Mouse (Mus musculus): Measurements from ENCODE around the gene Olfr112. TPM values are rescaled to one million over a fixed set of nuclear protein-coding genes. Genes with fewer than 3 reads are reported as not detected.
"Not testable (repeated sequence)": the region's sequence is repeated elsewhere in the genome, so short reads cannot be mapped to it uniquely, and the experiment has no call there.

The Olfr112 gene
- polyA plus RNA-seq, 1 experiment from 2014 or later, result not detected

DNA sequence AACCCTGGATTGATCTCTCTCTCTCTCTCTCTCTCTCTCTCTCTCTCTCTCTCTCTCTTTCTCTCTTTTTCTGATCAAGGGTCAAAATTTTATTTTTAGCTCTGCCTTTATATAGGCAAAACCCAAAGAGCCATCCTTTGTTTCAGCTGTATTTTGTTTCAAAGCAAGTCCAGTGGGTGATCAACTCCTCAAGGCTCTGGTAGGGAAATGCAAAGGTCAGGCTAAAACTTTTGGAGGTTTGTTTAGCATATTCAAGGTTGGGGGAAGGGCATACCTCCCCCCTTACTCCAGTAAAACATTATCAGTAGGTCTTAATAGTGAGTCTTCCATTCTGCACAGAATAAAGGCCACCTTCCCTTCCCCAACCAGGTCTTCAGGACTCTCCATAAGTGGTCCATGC is 34.1 kb downstream of the Olfr112 start:
- no peak for ATAC-seq (replicated peaks; ENCODE audit: low FRiP score, low read depth)
- Histone ChIP-seq H3K27me3 (ENCODE audit: insufficient read depth, low read length) (no peaks in the 10 kb centered on the region), H3K4me3 (replicated peaks; ENCODE audit: low read depth, low read length) (no peak overlapping the region), H3K36me3 (ENCODE audit: insufficient read depth, low read length) (no peaks in the 10 kb centered on the region), H3K4me2 (ENCODE audit: low read length) (no peak overlapping the region), H3K4me1 (replicated peaks; ENCODE audit: insufficient read depth, low read length) (no peaks in the 10 kb centered on the region), H3K9me3 (replicated peaks; ENCODE audit: low read length) (no peaks in the 10 kb centered on the region), H3K27ac (no peak overlapping the region), H3K9ac (ENCODE audit: low read depth, low read length) (no peak overlapping the region)
- TF ChIP-seq CTCF (IDR thresholded peaks at IDR 0.05; ENCODE audit: low read depth), result no peak
- DNase-seq (ENCODE audit: low spot score), result no peak

DNA sequence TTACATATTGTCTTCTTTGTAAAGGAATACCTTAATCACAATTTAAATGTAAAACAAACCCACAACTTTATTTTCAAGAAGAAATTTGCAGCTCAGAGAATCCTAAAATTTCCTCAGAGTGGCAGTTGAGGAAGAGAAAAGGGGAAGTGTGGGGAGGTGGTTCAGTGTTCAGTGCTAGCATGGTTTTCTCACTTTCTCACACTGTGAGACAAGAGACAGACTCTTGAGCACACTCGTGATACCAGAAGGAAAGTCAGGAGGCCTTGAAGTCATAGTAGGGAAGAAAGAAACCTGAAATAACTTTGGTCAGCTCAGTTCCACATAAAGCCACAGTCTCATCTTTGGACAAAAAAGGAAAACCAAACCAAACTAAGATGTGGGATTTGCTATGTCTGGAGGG is 43.8 kb downstream of the Olfr112 start:
- H3K4me3 ChIP-seq (replicated peaks; ENCODE audit: low read depth, low read length); H3K4me1 ChIP-seq (replicated peaks; ENCODE audit: insufficient read depth, low read length); H3K9ac ChIP-seq (ENCODE audit: low read depth, low read length); H3K36me3 ChIP-seq (ENCODE audit: insufficient read depth, low read length); H3K4me2 ChIP-seq (ENCODE audit: low read length); ATAC-seq (replicated peaks; ENCODE audit: low FRiP score, low read depth); H3K27me3 ChIP-seq (ENCODE audit: insufficient read depth, low read length); DNase-seq (ENCODE audit: low spot score); H3K27ac ChIP-seq; H3K9me3 ChIP-seq (replicated peaks; ENCODE audit: low read length): not testable (repeated sequence)
- 69% methylated on average over 1 of the region's 1 CpGs for WGBS

DNA sequence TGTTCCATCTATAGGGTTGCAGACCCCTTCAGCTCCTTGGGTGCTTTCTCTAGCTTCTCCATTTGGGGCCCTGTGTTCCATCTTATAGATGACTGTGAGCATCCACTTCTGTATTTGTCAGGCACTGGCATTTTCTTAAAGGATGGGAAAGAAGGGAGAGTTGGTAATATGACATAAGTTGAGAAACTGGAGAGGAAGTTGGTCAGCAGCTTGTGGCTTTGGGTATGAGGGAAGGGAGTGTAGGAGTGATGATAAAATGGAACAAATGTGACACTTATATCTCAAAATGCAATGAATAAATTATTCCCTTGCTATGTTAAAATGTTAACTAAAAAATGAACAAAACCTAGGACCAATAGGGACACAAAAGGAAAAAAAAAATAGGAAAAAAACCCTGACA is 44.6 kb downstream of the Olfr112 start:
- not testable (repeated sequence) for H3K9me3 ChIP-seq (replicated peaks; ENCODE audit: low read length); H3K4me2 ChIP-seq (ENCODE audit: low read length); H3K36me3 ChIP-seq (ENCODE audit: insufficient read depth, low read length); H3K27ac ChIP-seq; ATAC-seq (replicated peaks; ENCODE audit: low FRiP score, low read depth); DNase-seq (ENCODE audit: low spot score); H3K9ac ChIP-seq (ENCODE audit: low read depth, low read length); H3K4me3 ChIP-seq (replicated peaks; ENCODE audit: low read depth, low read length); H3K27me3 ChIP-seq (ENCODE audit: insufficient read depth, low read length); H3K4me1 ChIP-seq (replicated peaks; ENCODE audit: insufficient read depth, low read length)

Other genes with a start within 250 kb of the Olfr112 start
- not detected in 2 replicates for gene Olfr103, start 229.8 kb downstream of the Olfr112 start, polyA plus RNA-seq (2015; fragmentation: Nextera tagmentation; extraction: Ambion mirVana)
- gene Olfr104-ps, start 209.9 kb downstream of the Olfr112 start, polyA plus RNA-seq (2015; fragmentation: Nextera tagmentation; extraction: Ambion mirVana), result not detected in 2 replicates
- not detected in 2 replicates for gene Olfr105-ps, start 190.4 kb downstream of the Olfr112 start, polyA plus RNA-seq (2015; fragmentation: Nextera tagmentation; extraction: Ambion mirVana)
- not detected in 2 replicates for gene Olfr106-ps, start 179.1 kb downstream of the Olfr112 start, polyA plus RNA-seq (2015; fragmentation: Nextera tagmentation; extraction: Ambion mirVana)
- gene Olfr107, start 170.2 kb downstream of the Olfr112 start, polyA plus RNA-seq (2015; fragmentation: Nextera tagmentation; extraction: Ambion mirVana), result not detected in 2 replicates
- not detected in 2 replicates for gene Olfr108, start 124.0 kb downstream of the Olfr112 start, polyA plus RNA-seq (2015; fragmentation: Nextera tagmentation; extraction: Ambion mirVana)
- gene Olfr109, start 110.5 kb downstream of the Olfr112 start, polyA plus RNA-seq (2015; fragmentation: Nextera tagmentation; extraction: Ambion mirVana), result not detected in 2 replicates
- gene H2-M2, start 85.9 kb downstream of the Olfr112 start, polyA plus RNA-seq (2015; fragmentation: Nextera tagmentation; extraction: Ambion mirVana), result not detected in 2 replicates
- not detected in 2 replicates for gene Olfr110, start 77.0 kb downstream of the Olfr112 start, polyA plus RNA-seq (2015; fragmentation: Nextera tagmentation; extraction: Ambion mirVana)
- gene Olfr111, start 61.4 kb downstream of the Olfr112 start, polyA plus RNA-seq (2015; fragmentation: Nextera tagmentation; extraction: Ambion mirVana), result not detected in 2 replicates
- not detected in 2 replicates for gene Olfr113, start 8.2 kb upstream of the Olfr112 start, polyA plus RNA-seq (2015; fragmentation: Nextera tagmentation; extraction: Ambion mirVana)
- not detected in 2 replicates for gene Olfr114, start 23.3 kb upstream of the Olfr112 start, polyA plus RNA-seq (2015; fragmentation: Nextera tagmentation; extraction: Ambion mirVana)
- gene Olfr115, start 57.7 kb upstream of the Olfr112 start, polyA plus RNA-seq (2015; fragmentation: Nextera tagmentation; extraction: Ambion mirVana), result not detected in 2 replicates
- gene Olfr116, start 57.7 kb upstream of the Olfr112 start, polyA plus RNA-seq (2015; fragmentation: Nextera tagmentation; extraction: Ambion mirVana), result not detected in 2 replicates
- gene Olfr117, start 94.3 kb upstream of the Olfr112 start, polyA plus RNA-seq (2015; fragmentation: Nextera tagmentation; extraction: Ambion mirVana), result not detected in 2 replicates
- gene Olfr118, start 97.5 kb upstream of the Olfr112 start, polyA plus RNA-seq (2015; fragmentation: Nextera tagmentation; extraction: Ambion mirVana), result not detected in 2 replicates
- not detected in 2 replicates for gene Olfr119, start 127.1 kb upstream of the Olfr112 start, polyA plus RNA-seq (2015; fragmentation: Nextera tagmentation; extraction: Ambion mirVana)
- not detected in 2 replicates for gene Olfr120, start 152.4 kb upstream of the Olfr112 start, polyA plus RNA-seq (2015; fragmentation: Nextera tagmentation; extraction: Ambion mirVana)
- not detected in 2 replicates for gene Olfr121, start 179.4 kb upstream of the Olfr112 start, polyA plus RNA-seq (2015; fragmentation: Nextera tagmentation; extraction: Ambion mirVana)
- not detected in 2 replicates for gene Olfr122, start 199.2 kb upstream of the Olfr112 start, polyA plus RNA-seq (2015; fragmentation: Nextera tagmentation; extraction: Ambion mirVana)
- not detected in 2 replicates for gene Olfr123, start 224.1 kb upstream of the Olfr112 start, polyA plus RNA-seq (2015; fragmentation: Nextera tagmentation; extraction: Ambion mirVana)
- not detected in 2 replicates for gene Olfr124, start 230.4 kb upstream of the Olfr112 start, polyA plus RNA-seq (2015; fragmentation: Nextera tagmentation; extraction: Ambion mirVana)